Mouse (Mus musculus): ENCODE data around the gene Sh2d1b2. TPM values are rescaled to one million over a fixed set of nuclear protein-coding genes. Genes with fewer than 3 reads are reported as not detected.
"Not testable (repeated sequence)": the region's sequence is repeated elsewhere in the genome, so short reads cannot be mapped to it uniquely, and the experiment has no call there.

Sh2d1b2 gene
- not detected in 2 replicates for total RNA-seq (2012; rRNA removed)

- H3K36me3 ChIP-seq (ENCODE audit: control insufficient read depth, insufficient read depth, low read length, poor library complexity, severe bottlenecking); H3K4me1 ChIP-seq (ENCODE audit: control insufficient read depth in 2 of 2, insufficient read depth in 2 of 2, low read length in 2 of 2, poor library complexity in 1 of 2); in situ Hi-C loops (cut with MboI; ENCODE audit: low sequenced_read_pairs in 2 of 2, unreplicated experiment in 2 of 2); H3K27ac ChIP-seq (ENCODE audit: insufficient read depth, low read depth, low read length, poor library complexity, severe bottlenecking); H3K9me3 ChIP-seq (ENCODE audit: control insufficient read depth, insufficient read depth, low read depth, low read length); DNase-seq (ENCODE audit: low read depth, low spot score); H3K4me3 ChIP-seq (ENCODE audit: insufficient read depth in 1 of 2, low read depth in 1 of 2, low read length in 2 of 2, poor library complexity in 1 of 2, severe bottlenecking in 1 of 2); H3K9ac ChIP-seq (ENCODE audit: insufficient read depth, low read depth, low read length, poor library complexity, severe bottlenecking): not testable (repeated sequence)
Observed at GRCm38 (mm10) chr1:170232688-170233087, at the start of gene Sh2d1b2. Gene Sh2d1b2 (plus strand): TSS chr1:170232749.

DNA sequence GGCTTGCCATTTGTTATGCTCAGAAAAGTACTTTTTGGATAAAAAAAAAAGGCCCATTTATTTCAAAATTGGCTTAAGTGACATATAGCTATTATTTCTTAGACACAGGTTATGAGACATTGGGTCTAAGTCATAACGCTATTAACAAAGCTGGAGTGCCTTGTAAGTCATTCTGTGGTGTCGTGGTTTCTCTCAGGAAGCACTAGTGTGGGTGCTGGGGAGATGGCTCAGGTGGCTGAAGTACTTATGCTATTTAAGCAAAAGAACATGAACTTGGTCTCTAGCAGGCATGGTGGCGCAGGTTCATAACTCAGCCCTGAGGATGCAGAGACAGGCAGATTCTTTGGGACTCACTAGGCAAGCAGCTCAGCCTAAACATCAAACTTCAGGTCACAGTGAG lies 47.4 kb upstream of the Sh2d1b2 start:
- no peak for DNase-seq (ENCODE audit: low read depth, low spot score)
- no peak overlapping the region for H3K4me3 ChIP-seq (ENCODE audit: insufficient read depth in 1 of 2, low read depth in 1 of 2, low read length in 2 of 2, poor library complexity in 1 of 2, severe bottlenecking in 1 of 2)
- in situ Hi-C loops (cut with MboI; ENCODE audit: low sequenced_read_pairs in 2 of 2, unreplicated experiment in 2 of 2): no loop called here
- H3K4me1 ChIP-seq (ENCODE audit: control insufficient read depth in 2 of 2, insufficient read depth in 2 of 2, low read length in 2 of 2, poor library complexity in 1 of 2): no peaks in the 10 kb centered on the region
- H3K27ac ChIP-seq (ENCODE audit: insufficient read depth, low read depth, low read length, poor library complexity, severe bottlenecking): no peak overlapping the region
- H3K9me3 ChIP-seq (ENCODE audit: control insufficient read depth, insufficient read depth, low read depth, low read length): no peaks in the 10 kb centered on the region
- TF ChIP-seq ZC3H11A (IDR thresholded peaks at IDR 0.05; ENCODE audit: borderline replicate concordance, low read depth, low read length) (no peak), ZNF384 (IDR thresholded peaks at IDR 0.05; ENCODE audit: low read depth, low read length) (no peak), HCFC1 (IDR thresholded peaks at IDR 0.05; ENCODE audit: borderline replicate concordance, insufficient read depth, low read length) (no peak), MAFK (IDR thresholded peaks at IDR 0.05; ENCODE audit: insufficient read depth, low read depth, low read length) (no peak), CHD2 (IDR thresholded peaks at IDR 0.05; ENCODE audit: low read depth, low read length) (no peak)
- no peak overlapping the region for H3K9ac ChIP-seq (ENCODE audit: insufficient read depth, low read depth, low read length, poor library complexity, severe bottlenecking)
- no peaks in the 10 kb centered on the region for H3K36me3 ChIP-seq (ENCODE audit: control insufficient read depth, insufficient read depth, low read length, poor library complexity, severe bottlenecking)

DNA sequence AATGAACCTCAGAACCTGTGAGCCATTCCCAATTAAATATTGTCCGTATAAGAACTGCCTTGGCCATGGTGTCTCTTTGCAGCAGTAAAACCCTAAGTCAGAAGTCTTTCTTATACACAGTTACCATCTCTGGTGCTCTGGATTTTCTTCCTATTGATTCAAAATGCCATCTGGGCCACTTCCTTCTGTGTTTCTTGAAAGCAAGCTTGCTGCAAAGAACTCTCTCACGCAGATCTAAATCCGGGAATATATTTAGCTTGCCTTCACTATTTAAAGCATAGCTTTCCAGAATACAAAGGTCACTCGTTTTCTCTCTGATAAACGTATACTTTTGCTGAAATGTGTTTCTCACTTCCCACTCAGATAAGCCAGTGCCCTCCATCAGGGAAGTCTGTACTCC lies 46.0 kb upstream of the Sh2d1b2 start:
- in situ Hi-C loops (cut with MboI; ENCODE audit: low sequenced_read_pairs in 2 of 2, unreplicated experiment in 2 of 2): no loop called here
- H3K36me3 ChIP-seq (ENCODE audit: control insufficient read depth, insufficient read depth, low read length, poor library complexity, severe bottlenecking): no peaks in the 10 kb centered on the region
- H3K4me1 ChIP-seq (ENCODE audit: control insufficient read depth in 2 of 2, insufficient read depth in 2 of 2, low read length in 2 of 2, poor library complexity in 1 of 2): no peaks in the 10 kb centered on the region
- TF ChIP-seq CHD2 (IDR thresholded peaks at IDR 0.05; ENCODE audit: low read depth, low read length) (no peak), HCFC1 (IDR thresholded peaks at IDR 0.05; ENCODE audit: borderline replicate concordance, insufficient read depth, low read length) (no peak), MAFK (IDR thresholded peaks at IDR 0.05; ENCODE audit: insufficient read depth, low read depth, low read length) (no peak), ZNF384 (IDR thresholded peaks at IDR 0.05; ENCODE audit: low read depth, low read length) (no peak)
- no peak overlapping the region for H3K9ac ChIP-seq (ENCODE audit: insufficient read depth, low read depth, low read length, poor library complexity, severe bottlenecking)
- H3K27ac ChIP-seq (ENCODE audit: insufficient read depth, low read depth, low read length, poor library complexity, severe bottlenecking): no peak overlapping the region
- no peak overlapping the region for H3K4me3 ChIP-seq (ENCODE audit: insufficient read depth in 1 of 2, low read depth in 1 of 2, low read length in 2 of 2, poor library complexity in 1 of 2, severe bottlenecking in 1 of 2)
- DNase-seq (ENCODE audit: low read depth, low spot score): no peak
- no peaks in the 10 kb centered on the region for H3K9me3 ChIP-seq (ENCODE audit: control insufficient read depth, insufficient read depth, low read depth, low read length)

GRCm38 (mm10) chr1:170188601-170189000 lies 43.9 kb upstream of the Sh2d1b2 start:
- in situ Hi-C loops (cut with MboI; ENCODE audit: low sequenced_read_pairs in 2 of 2, unreplicated experiment in 2 of 2): no loop called here
- TF ChIP-seq ZC3H11A (IDR thresholded peaks at IDR 0.05; ENCODE audit: borderline replicate concordance, low read depth, low read length): no peak
- no peak for TF ChIP-seq HCFC1 (IDR thresholded peaks at IDR 0.05; ENCODE audit: borderline replicate concordance, insufficient read depth, low read length)
- no peak for TF ChIP-seq ZNF384 (IDR thresholded peaks at IDR 0.05; ENCODE audit: low read depth, low read length)
- TF ChIP-seq MAFK (IDR thresholded peaks at IDR 0.05; ENCODE audit: insufficient read depth, low read depth, low read length): no peak
- TF ChIP-seq CHD2 (IDR thresholded peaks at IDR 0.05; ENCODE audit: low read depth, low read length): no peak
- Histone ChIP-seq H3K36me3 (ENCODE audit: control insufficient read depth, insufficient read depth, low read length, poor library complexity, severe bottlenecking) (no peaks in the 10 kb centered on the region), H3K4me1 (ENCODE audit: control insufficient read depth in 2 of 2, insufficient read depth in 2 of 2, low read length in 2 of 2, poor library complexity in 1 of 2) (no peaks in the 10 kb centered on the region), H3K4me3 (ENCODE audit: insufficient read depth in 1 of 2, low read depth in 1 of 2, low read length in 2 of 2, poor library complexity in 1 of 2, severe bottlenecking in 1 of 2) (no peak overlapping the region), H3K9ac (ENCODE audit: insufficient read depth, low read depth, low read length, poor library complexity, severe bottlenecking) (no peak overlapping the region), H3K9me3 (ENCODE audit: control insufficient read depth, insufficient read depth, low read depth, low read length) (no peaks in the 10 kb centered on the region), H3K27ac (ENCODE audit: insufficient read depth, low read depth, low read length, poor library complexity, severe bottlenecking) (no peak overlapping the region)
- no peak for DNase-seq (ENCODE audit: low read depth, low spot score)

DNA sequence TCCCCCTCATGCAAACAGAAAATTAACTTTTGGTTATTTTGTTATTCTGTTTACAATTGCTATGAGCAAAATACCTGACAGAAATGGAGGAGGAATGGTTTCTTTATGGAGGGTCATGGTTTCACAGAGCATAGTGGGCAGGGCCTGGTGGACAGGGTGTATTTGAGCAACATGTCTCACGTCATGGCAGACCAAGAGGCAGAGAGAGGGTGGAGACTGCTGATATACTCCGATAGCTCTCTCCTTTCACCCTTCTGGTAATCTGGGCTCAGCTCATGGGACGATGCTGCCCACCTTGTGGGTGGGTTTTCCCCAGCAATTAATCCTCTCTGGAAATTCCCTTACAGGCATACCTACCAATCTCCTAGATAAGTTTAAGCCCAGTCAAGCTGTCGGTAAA lies 42.3 kb upstream of the Sh2d1b2 start:
- Histone ChIP-seq H3K4me1 (ENCODE audit: control insufficient read depth in 2 of 2, insufficient read depth in 2 of 2, low read length in 2 of 2, poor library complexity in 1 of 2) (no peaks in the 10 kb centered on the region), H3K9me3 (ENCODE audit: control insufficient read depth, insufficient read depth, low read depth, low read length) (no peaks in the 10 kb centered on the region), H3K4me3 (ENCODE audit: insufficient read depth in 1 of 2, low read depth in 1 of 2, low read length in 2 of 2, poor library complexity in 1 of 2, severe bottlenecking in 1 of 2) (no peak overlapping the region), H3K27ac (ENCODE audit: insufficient read depth, low read depth, low read length, poor library complexity, severe bottlenecking) (no peak overlapping the region), H3K36me3 (ENCODE audit: control insufficient read depth, insufficient read depth, low read length, poor library complexity, severe bottlenecking) (no peaks in the 10 kb centered on the region; the same call in 1 of the 2 replicates), H3K9ac (ENCODE audit: insufficient read depth, low read depth, low read length, poor library complexity, severe bottlenecking) (no peak overlapping the region)
- no peak for TF ChIP-seq ZNF384 (IDR thresholded peaks at IDR 0.05; ENCODE audit: low read depth, low read length)
- TF ChIP-seq MAFK (IDR thresholded peaks at IDR 0.05; ENCODE audit: insufficient read depth, low read depth, low read length): no peak
- no peak for TF ChIP-seq HCFC1 (IDR thresholded peaks at IDR 0.05; ENCODE audit: borderline replicate concordance, insufficient read depth, low read length)
- no peak for TF ChIP-seq CHD2 (IDR thresholded peaks at IDR 0.05; ENCODE audit: low read depth, low read length)
- no peak for TF ChIP-seq ZC3H11A (IDR thresholded peaks at IDR 0.05; ENCODE audit: borderline replicate concordance, low read depth, low read length)
- in situ Hi-C loops (cut with MboI; ENCODE audit: low sequenced_read_pairs in 2 of 2, unreplicated experiment in 2 of 2): no loop called here
- no peak for DNase-seq (ENCODE audit: low read depth, low spot score)

Data from ES-E14 (cell line).